Mouse (Mus musculus) G1E-ER4 (cell line): ENCODE results near the gene Zmat5. TPM values are rescaled to one million over a fixed set of nuclear protein-coding genes. Genes with fewer than 3 reads are reported as not detected.

Experiments
- GATA1 ChIP-seq: IDR thresholded peaks from one replicate; pipeline ENCODE4 v1.8.0; 2012; ENCODE audit warnings: low read length, inconsistent platforms
- polyA plus RNA-seq: library from polyadenylated mRNA; stranded (reverse); fragments of >175 nt; gene quantifications from 2 replicates; pipeline ENCODE4 v1.2.3, GENCODE M21; 2012

Zmat5 gene
- 83.6 and 121 TPM in 2 replicates for polyA plus RNA-seq

DNA sequence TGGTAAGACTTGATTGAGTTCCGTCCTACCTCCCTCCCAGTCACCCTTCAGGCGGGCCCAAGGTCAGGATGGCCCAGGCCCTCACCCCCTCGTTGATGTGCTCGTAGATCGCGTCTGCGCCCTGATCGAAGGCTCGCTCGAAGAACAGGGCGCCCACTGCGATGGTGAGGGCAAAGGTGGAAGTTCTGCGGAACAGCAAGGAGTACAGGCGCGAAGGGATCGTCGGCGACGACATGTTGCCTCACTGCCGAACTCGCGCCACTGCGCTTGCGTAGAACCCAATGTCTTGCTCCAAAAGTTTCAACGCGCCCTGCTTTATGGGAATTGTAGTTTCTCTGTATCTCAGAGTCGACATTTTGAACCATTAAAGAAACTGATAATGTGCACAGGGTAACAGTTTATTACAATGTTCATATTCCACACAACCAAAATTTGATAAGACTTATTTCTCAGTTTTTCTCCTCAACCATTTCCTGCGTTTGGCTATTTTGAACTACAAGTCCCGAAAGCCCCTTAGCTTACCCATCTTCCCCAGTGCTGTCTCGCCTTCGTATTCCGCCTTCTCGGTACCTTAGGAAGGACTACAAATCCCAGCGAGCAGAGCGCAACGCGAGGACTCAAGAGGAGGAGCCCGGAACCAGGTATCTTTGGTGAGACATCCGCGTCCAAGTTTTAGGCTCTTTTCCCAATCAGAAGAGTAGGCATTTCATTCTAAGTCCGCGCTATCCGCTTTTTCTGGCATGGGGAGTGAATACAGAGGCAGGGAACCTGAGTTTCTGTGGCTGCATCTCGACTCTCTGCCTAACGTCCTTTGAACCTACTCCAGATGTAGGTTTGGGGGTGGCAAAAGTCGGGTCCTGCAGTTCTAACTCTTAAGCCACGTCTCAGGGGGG is at the start of gene Zmat5, which contains the start of gene Uqcr10:
Zmat5 (plus strand) TSS at position 607 of the 893 bp plus-strand sequence.
Uqcr10 (minus strand) TSS at position 271 of the 893 bp plus-strand sequence.
- TF ChIP-seq GATA1: no peak

DNA sequence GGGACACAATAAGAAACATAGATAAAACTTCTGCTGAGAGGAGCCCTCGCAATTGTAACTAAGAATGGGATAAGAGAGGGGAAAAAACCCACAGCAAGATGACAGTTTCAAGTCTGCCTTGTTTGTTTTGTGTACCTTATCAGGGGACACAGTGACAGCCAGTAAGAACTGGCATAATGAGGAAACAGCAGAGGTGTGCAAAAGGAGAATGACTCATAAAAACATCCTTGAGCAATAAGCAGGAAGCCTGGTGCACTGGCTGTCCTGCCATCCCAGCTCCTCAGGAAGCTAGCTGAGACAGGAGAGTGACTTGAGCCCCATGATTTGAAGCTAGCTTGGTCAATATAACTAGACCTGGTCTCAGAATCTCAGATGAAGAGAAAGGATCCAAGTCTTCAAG is 44.7 kb upstream of the Zmat5 start:
- TF ChIP-seq GATA1: no peak

DNA sequence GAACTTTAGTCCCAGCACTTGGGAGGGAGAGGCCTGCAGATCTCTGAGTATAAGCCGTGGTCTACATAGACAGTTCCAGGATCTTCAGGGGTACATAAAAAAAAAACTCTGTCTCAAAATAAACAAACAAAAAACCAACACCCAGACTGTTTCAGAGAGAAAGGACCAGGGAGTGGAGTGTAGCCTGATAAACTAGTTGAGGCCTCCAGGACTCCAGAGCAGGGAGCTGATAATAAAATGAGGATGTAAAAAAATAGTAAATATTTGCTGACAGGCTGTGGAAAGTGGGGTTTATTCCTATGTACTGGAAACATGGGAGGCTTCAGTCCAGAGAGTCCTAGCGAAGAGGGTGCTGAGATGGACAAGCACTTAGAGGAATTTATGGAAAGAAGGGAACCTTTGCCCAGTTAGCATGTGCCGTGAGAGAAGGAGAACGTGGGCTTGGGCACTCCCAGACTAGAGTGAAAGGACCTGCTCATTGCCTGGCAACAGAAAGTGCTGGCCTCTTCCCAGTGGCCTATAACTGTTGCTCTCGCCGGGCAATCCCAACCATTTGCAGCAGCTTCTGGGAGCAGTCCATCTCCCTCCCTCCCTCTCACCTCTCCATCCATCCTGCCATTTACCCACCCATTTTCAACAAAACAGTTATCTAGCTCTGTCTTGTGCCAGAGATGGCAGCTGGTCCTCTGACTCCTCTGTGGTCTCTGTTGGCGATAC is 44.0 kb upstream of the Zmat5 start:
- TF ChIP-seq GATA1: no peak

DNA sequence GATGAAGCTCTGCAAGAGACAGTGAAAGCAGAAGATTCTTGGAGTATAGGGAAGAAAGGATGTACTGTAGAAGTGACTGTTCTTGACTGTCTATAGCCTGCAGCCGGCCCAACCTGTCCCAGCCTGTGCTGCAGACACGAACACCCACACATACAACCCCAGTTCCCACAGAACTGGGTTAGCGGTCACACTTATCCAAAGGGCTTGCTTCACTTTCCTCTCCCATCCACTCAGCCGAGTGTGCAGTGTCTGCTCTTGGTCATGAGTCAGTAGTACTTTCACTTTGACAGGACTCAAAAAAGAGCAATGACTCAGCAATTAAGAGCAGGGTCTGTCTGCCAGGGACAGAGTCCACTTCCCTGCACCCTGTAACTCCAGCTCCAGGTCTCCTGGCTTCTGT is 43.2 kb upstream of the Zmat5 start:
- TF ChIP-seq GATA1: no peak

DNA sequence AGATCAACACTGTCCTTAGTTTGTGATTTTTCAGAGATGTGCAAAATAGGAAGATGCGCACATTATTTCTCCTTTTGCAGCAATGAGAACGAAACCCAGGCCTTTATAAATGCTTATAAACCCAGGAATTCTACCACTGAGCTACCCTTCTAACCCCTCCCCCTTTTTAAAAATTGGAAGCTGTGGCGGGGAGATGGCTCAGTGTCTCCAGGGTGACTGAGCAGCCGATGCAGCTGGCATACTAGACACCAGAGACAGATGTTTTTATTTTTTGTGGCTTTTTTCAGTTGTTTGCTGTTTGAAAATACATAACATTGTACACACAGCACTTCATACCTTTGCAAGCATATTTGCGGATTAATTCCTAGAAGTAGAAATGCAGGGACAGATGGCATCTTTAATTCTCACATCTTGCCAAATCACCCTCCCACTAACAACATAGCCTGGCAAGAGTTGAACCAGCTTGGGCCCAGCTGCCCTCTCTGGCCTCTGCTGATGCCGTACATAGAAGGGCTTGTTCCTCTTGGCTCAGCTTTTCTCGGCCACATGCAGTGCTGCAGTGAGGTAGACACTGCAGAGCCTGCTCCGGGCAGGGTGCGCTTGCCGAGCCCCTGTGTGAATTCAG is 42.5 kb upstream of the Zmat5 start:
- no peak for TF ChIP-seq GATA1

DNA sequence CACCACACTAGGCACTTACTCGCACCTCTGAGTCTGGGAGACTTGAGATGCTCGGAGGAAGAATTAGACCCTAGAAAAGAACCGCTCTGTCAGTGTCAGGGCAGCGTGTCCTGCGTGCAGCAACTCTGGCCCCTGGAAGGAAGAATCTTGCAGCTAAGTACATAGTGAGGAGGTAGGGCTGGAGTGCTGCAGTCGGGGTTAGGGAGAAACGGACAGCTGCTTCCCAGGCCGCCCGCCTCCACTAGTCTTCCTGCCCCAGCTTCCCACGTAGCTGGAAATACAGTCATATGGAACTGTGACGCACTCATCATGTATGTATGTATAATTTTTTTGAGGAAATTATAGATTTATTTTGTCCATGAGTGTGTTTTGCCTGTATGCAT is 42.0 kb upstream of the Zmat5 start:
- TF ChIP-seq GATA1: no peak

DNA sequence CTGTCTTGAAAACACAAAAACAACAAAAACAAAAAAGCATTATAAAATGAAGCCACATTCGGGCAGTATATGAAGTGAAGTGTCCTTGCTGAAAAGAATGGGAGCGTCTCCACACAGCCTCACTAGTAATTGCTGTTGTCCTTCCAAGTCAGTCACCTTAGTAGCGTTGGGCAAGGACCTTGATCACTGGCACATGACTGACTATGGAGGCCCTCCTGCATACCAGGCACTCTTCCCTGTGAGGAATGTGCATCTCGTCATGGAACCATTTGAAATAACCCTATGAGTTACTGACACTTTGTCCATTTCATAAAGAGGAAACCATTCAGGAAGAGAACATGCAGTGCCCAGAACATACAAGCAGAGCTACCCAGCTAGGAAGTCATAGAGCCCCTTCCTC is 32.7 kb upstream of the Zmat5 start:
- TF ChIP-seq GATA1: no peak

DNA sequence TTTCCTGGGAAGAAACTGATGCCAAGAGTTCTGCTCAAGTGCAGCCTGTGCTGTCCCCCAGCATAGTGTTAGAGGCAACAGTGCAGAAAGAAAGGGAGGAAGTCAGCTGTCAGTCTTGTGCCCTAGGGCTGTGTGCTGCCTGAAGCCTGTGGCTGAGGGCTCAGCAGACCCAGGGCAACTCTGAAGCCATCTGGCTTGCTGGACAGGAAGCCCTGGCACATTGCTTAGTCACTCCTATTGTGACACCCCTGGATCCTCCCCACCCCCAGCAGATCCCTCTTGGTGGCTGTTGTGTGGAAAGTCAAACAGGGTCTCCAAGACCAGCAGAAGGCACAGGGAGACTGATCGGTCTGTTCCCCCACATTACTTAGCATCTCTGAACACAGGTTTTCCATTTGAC is 29.9 kb upstream of the Zmat5 start:
- TF ChIP-seq GATA1: no peak

DNA sequence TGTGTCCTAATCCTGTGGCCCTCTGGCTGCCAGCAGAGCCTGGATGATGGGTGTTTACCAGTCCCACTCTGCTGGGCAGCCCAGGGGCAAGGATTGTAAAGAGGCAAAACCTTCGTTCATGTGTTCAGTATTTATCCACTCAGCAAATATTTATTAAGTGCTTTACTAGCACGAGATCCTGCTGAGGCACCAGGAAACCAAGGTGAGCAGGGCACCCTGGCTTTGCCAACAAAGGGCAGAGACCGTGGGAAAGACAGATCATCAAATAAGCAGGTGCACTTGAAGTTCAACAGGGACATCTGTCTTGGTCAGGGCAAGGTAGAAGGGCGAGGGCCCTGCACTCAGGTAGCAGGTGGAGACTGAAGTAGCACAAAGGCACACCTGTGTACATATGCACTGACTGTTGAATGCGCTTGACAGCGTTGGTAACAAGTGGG is 29.3 kb upstream of the Zmat5 start:
- no peak for TF ChIP-seq GATA1

DNA sequence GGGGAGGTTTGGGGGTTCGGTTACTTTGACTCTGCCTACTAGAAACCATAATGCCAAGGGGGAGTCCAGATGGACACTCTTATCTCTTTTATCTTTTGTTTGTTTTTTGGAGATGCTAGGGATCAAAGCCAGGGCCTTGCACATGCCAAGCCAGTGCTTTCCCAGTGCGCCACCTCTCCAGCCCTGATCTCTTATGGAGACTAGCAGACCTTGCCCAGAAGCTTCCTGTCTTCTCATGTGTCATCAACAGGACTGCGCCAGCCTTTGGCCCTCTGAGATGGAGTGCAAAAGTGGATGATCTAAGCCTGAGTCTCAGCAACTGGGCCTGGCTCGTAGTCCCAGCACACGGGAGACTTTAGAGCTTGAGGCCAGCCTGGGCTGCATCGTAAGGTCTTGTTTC is 28.8 kb upstream of the Zmat5 start:
- TF ChIP-seq GATA1: no peak

DNA sequence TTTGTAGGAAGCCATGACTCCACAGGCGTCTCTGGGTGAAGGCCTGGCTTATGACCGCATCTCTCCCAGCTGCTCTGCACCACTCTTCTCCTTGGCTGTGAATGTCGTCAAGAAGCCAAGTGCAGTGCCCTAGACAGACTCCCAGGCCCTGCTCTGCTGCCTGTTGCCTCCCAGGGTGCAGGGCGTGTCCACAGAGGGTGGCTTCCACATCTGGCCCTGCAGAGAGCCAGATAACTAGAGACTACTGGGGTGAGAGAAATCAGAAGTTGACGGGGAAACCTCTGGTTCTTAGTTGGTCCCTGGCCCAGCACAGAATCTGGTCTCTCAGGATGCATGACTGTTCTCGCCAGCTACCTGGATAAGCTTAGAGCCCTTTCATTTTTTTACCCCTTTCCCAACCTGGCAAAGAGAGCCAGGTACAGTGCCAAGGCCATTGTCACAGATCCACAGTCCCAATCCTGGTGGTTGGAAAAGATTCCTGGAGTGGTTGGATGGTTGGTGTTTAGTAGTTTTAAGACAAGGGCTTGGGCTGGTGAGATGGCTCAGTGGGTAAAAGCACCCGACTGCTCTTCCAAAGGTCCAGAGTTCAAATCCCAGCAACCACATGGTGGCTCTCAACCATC is 27.1 kb upstream of the Zmat5 start:
- TF ChIP-seq GATA1: no peak

DNA sequence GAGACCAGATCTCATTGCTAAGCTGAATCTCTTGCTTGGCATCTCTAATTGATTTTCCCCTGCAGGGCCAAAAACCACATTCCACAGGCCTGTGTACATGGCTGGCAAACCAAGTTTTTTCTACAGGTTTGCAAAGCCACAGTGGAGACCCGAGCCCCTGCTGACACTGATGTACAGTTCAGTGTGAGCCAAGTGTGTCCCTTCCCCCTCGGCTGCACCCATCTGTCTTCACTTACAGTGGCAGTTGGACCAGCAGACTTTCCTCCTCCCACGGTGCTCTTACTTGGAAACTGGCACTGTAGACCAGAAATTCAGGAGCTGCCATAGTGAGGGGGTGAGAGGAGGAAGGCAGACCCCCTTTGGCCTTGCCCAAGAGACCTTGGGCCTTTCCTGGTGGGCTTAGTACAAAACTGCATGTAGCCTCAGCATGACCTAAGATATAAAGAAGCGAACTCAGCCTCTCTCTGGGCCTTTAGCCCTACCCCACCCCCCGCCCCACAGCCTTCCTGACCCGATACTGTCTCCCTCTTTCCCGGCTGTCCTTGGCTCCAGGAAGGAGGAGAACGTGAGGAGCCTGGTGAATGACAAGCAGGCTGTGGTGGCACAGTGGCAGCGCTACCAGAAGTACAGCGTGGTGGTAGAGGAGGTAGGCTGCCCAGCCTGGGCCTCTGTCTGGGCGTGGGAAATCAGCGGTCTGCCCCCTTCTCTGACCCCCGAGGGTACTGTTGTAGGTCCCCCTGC is 25.6 kb upstream of the Zmat5 start:
- TF ChIP-seq GATA1: no peak

DNA sequence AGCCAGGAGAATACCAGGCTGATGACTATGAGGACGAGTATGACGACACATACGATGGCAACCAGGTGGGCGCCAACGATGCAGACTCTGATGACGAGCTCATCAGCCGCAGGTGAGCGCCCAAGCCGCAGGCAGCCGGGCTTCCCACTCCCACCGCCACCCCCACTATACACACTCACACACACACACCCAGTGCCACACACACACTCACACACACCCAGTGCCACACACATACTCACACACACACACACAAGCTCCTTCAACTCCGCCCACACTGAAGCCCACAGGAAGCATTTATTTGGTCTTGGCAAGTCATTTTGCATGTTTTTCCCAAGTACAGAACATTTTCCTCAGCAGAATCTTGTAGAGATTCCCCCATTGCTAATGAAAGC is 25.0 kb upstream of the Zmat5 start:
- no peak for TF ChIP-seq GATA1

DNA sequence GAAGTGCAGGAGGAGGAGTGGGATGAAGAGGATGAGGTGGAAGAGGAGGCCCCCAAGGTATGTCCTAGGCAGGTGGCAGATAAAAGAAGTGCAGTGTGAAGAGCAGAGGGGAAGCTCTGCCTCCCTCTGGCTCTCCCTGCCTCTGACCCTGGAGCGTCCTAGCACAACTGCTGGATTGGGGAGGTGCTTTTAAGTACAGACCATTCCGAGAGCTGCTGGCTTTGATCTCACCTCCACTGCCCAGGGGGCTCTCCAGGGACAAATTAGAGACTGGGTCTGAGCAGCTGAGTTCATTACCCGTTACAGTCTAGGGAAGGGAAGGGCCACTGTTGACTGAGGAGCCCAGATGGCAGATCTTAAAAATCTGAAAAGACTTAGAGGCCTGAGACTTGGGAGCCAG is 24.4 kb upstream of the Zmat5 start:
- TF ChIP-seq GATA1: no peak

DNA sequence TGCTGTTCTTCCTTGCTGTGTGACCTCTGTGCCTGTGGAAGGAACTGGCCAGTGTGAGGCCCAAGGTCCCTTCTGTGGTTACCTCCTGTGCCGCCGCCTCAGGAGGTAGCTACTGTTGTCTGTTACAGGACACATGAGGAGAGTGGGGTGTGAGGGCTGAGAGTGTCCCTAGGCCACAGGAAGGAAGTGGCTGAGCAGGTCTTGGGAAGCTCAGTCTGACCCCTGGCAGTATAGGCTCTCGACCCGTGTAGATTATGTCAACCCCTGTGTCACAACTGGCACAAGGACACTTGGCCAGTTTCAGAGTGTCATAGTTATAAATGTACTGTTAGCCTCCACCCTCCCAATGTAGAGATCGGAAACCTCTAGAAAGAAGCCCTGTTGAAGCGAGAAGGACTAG is 21.0 kb upstream of the Zmat5 start:
- no peak for TF ChIP-seq GATA1

DNA sequence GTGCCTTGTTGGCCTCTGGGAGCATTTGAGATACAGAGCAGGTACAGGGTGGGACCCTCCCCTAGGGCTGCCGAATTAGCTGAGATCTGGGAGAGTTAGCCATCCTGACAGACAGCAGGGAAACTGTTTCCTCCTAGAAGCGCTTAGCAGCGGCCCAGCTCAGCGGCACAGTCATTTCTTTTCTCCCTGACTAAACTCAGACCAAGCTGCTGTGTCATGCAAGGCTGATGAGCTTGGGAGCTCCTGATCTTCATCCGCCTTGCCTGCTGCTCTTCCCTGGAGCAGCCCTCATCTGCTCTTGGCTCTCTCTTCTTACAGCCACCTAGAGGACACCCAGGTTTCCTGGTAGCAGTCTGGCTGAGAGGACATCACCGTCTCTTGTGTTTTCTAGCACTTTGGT is 20.3 kb upstream of the Zmat5 start:
- TF ChIP-seq GATA1: no peak
